Mouse (Mus musculus): Measurements from ENCODE around the gene Fbxw8.

DNA sequence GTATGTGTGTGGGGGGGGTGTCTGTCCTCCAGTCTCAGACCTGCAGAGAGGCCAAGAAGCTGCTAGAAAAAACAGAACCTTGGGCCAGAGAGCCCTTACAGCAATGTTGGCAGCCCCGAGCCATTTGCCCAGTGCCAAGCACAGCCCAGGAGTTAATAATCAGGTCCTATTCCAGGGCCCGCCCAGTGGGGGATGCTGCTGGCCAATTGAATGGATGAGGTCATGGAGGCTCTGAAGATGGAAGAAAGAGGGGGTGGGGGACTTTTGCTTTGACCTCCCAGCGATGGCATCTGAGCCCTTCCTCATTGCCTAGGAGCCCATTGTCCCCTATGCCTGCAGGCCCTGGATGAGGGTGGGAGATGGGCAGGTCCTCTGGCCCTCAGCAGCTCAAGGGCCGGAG, 123.8 kb downstream of the Fbxw8 start:
- TF ChIP-seq CTCF (IDR thresholded peaks at IDR 0.05; ENCODE audit: low read depth): no peak
- no peak for TF ChIP-seq EP300 (optimal IDR thresholded peaks at IDR 0.05)

All from stomach, postnatal 0 days (tissue).